Mouse (Mus musculus) forebrain, embryonic 10.5 days (tissue): ENCODE data around the gene Gm527. TPM values are rescaled to one million over a fixed set of nuclear protein-coding genes. Genes with fewer than 3 reads are reported as not detected.

Experiments
- DNase-seq: peaks from one replicate; pipeline ENCODE4 v3.0.0-alpha.2; 2017; ENCODE audit warnings: low spot score; ENCODE audit errors: extremely low spot score
- H3K27ac ChIP-seq: fragments of 300-500 bp; sonication (generic); 2 replicates; pipeline ENCODE4 v1.5.1; 2016; ENCODE audit warnings: mild to moderate bottlenecking
- H3K27me3 ChIP-seq: fragments of 300-500 bp; sonication (generic); 2 replicates; pipeline ENCODE4 v1.6.1; 2016; ENCODE audit warnings: mild to moderate bottlenecking; ENCODE audit not compliant: poor library complexity, severe bottlenecking
- H3K36me3 ChIP-seq: fragments of 300-500 bp; sonication (generic); replicated peaks from 2 replicates; pipeline ENCODE4 v1.6.1; 2016; ENCODE audit warnings: mild to moderate bottlenecking, moderate library complexity
- H3K4me1 ChIP-seq: fragments of 300-500 bp; sonication (generic); 2 replicates; pipeline ENCODE4 v1.6.1; 2016
- H3K4me3 ChIP-seq: fragments of 300-500 bp; sonication (generic); 2 replicates; pipeline ENCODE4 v1.5.1; 2016; ENCODE audit warnings: mild to moderate bottlenecking, moderate library complexity
- H3K9me3 ChIP-seq: fragments of 300-500 bp; sonication (generic); 2 replicates; pipeline ENCODE4 v1.6.1; 2016; ENCODE audit warnings: mild to moderate bottlenecking, moderate library complexity
- WGBS: fragments of 180-500 bp; shearing (Covaris S2); methylation state at CpG from one replicate; pipeline ENCODE4 v1.1.7; 2016; 5-methylcytosine and 5-hydroxymethylcytosine counted together
- polyA plus RNA-seq: library from polyadenylated mRNA; unstranded; fragments of >200 nt; fragmentation: Nextera tagmentation; extraction: Ambion mirVana; gene quantifications from 2 replicates; pipeline ENCODE4 v1.2.1, GENCODE M21; 2016

Gene Gm527
- polyA plus RNA-seq, 1 experiment from 2014 or later: 1.4 TPM

DNA sequence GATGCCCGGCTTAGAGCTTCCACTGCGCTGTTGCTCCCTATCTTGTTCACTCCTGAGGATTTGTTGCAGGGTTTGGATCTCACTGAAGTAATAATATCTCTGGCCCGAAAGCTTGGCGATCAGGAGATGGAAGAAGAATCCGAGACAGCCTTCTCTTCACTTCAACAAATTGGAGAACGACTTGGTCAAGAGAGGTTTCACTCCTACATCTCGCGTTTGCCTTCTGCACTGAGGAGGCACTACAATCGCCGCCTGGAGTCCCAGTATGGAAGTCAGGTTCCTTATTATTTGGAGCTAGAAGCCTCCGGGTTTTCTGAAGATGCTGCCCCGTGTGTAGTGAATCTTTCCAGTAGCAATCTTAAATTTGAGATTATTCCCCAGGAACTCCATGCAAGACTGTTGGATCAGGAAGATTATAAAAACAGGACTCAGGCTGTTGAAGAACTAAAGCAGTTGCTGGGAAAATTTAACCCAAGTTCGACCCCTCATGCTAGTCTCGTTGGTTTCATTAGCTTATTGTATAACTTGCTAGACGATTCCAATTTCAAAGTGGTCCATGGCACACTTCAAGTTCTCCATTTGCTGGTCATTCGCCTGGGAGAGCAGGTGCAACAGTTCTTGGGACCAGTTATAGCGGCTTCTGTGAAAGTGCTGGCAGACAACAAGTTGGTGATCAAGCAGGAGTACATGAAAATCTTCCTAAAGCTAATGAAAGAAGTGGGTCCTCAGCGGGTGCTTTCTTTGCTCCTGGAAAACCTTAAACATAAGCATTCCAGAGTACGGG is 49.1 kb downstream of the Gm527 start:
- peaks cover 16% of the 10 kb centered on the region for H3K36me3 ChIP-seq
- H3K4me1 ChIP-seq: peaks cover 54% of the 10 kb centered on the region
- H3K27ac ChIP-seq: peak overlapping the region; percentile 92
- no peaks in the 10 kb centered on the region for H3K27me3 ChIP-seq
- peak overlapping the region; percentile 91 for H3K4me3 ChIP-seq
- no peaks in the 10 kb centered on the region for H3K9me3 ChIP-seq
- peak; percentile 20 for DNase-seq
- 9% methylated on average over 19 of the region's 19 CpGs for WGBS

DNA sequence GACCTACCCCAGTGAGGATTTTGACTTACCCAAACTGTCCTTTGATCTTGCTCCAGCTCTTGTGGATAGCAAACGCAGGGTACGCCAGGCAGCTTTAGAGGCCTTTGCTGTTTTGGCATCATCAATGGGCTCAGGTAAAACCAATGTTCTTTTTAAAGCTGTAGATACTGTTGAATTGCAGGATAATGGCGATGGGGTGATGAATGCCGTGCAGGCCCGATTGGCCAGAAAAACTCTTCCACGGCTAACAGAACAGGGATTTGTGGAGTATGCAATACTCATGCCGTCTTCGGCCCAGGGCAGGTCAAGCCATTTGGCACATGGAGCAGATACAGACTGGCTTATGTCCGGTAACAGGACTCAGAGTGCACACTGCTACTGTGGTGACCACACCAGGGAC is 49.8 kb downstream of the Gm527 start:
- Histone ChIP-seq H3K4me3 (peak overlapping the region; percentile 91), H3K4me1 (peaks cover 58% of the 10 kb centered on the region), H3K27ac (peak overlapping the region; percentile 30; the same call in 1 of the 2 replicates), H3K9me3 (no peaks in the 10 kb centered on the region), H3K27me3 (no peaks in the 10 kb centered on the region), H3K36me3 (peaks cover 19% of the 10 kb centered on the region)
- DNase-seq: peak; percentile 23
- 1% methylated on average over 9 of the region's 9 CpGs for WGBS

DNA sequence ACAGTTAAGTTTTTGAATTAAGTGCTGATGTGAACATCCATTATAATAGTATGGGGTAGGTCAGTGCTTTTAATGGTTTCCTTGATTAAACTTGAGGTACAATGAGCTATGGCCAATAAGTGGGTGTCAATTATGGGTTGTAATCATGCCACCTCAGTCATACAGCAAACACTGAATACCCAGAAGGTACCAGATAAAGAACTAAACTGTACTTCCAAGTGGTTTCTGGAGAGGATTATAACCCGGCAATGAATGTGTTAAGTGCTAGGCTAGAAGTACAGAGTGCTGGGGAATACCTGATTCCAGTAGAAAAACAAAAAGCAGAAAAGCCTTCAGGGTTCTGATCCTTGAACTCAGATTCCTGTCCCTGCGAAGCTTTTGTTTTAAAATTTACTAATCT is 50.4 kb downstream of the Gm527 start:
- no peak overlapping the region for H3K27ac ChIP-seq
- 8% methylated on average over 2 of the region's 2 CpGs for WGBS
- H3K9me3 ChIP-seq: no peaks in the 10 kb centered on the region
- H3K36me3 ChIP-seq: peaks cover 19% of the 10 kb centered on the region
- no peak for DNase-seq
- H3K4me1 ChIP-seq: peaks cover 58% of the 10 kb centered on the region
- no peaks in the 10 kb centered on the region for H3K27me3 ChIP-seq
- H3K4me3 ChIP-seq: peak overlapping the region; percentile 91

DNA sequence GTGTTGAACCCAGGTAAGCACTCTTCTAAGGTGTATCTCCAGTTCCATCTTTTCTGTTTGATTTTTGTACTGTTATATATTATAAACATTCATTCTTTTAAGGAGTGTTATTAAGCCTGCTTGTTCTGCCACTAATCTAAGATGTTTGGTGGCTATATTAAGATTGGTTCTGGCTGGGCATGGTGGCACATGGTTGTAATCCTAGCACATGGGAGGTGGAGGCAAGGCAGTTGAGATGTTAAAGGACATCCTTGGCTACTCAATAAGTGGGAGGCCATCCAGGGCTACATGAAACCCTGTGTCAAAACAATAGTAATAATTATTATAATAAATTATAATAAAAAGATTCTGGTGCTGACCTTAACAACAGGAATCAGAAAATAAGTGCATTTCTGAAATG is 53.7 kb downstream of the Gm527 start:
- no peaks in the 10 kb centered on the region for H3K9me3 ChIP-seq
- no peak for DNase-seq
- no peaks in the 10 kb centered on the region for H3K27me3 ChIP-seq
- peaks cover 48% of the 10 kb centered on the region for H3K4me1 ChIP-seq
- peaks cover 19% of the 10 kb centered on the region for H3K36me3 ChIP-seq
- H3K4me3 ChIP-seq: 0 out of 2 replicates have a peak overlapping the region, but pooled peaks have one; percentile 6
- no peak overlapping the region for H3K27ac ChIP-seq

DNA sequence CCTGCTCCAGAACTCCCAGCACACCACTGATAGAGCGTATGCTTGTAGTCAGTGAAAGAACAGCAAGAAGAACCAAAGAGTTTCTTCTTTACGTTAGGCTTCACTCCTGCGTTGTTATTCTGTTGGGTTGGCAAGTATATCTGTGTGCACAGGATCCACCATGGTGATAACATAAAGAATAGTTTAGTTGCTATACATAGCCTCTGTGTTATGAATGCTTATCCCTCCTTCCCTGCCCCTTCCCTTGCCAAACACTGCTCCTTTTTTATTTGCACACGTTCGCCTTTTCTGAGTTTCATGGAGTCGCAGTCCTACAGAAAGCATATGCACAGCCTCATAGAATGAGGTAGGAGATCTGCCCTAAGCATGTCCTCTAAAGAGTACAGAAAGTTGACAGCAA is 54.4 kb downstream of the Gm527 start:
- 92% methylated on average over 6 of the region's 6 CpGs for WGBS
- H3K27ac ChIP-seq: no peak overlapping the region
- H3K36me3 ChIP-seq: peaks cover 25% of the 10 kb centered on the region

More for the DNA sequence above, 54.4 kb downstream of the Gm527 start:
- no peaks in the 10 kb centered on the region for H3K27me3 ChIP-seq
- H3K4me3 ChIP-seq: no peak overlapping the region
- DNase-seq: no peak
- peaks cover 45% of the 10 kb centered on the region for H3K4me1 ChIP-seq
- no peaks in the 10 kb centered on the region for H3K9me3 ChIP-seq

Other genes with a start within 250 kb of the Gm527 start
- 10.0 and 10.4 TPM in 2 replicates for gene Klhl28, start 47.6 kb downstream of the Gm527 start, polyA plus RNA-seq
- 25.2 and 26.6 TPM in 2 replicates for gene Togaram1, start 47.9 kb downstream of the Gm527 start, polyA plus RNA-seq
- 63.5 and 67.8 TPM in 2 replicates for gene Prpf39, start 118.4 kb downstream of the Gm527 start, polyA plus RNA-seq
- 764 and 801 TPM in 2 replicates for gene Fkbp3, start 156.1 kb downstream of the Gm527 start, polyA plus RNA-seq
- 13.4 and 14.9 TPM in 2 replicates for gene Fancm, start 157.7 kb downstream of the Gm527 start, polyA plus RNA-seq